Mouse (Mus musculus) ES-Bruce4 (cell line): ENCODE data around the gene Ttf2.

Experiments used
- CTCF ChIP-seq: IDR thresholded peaks from one replicate; pipeline ENCODE4 v1.8.1; 2011; ENCODE audit warnings: low read depth, low read length
- POLR2A ChIP-seq: IDR thresholded peaks from one replicate; pipeline ENCODE4 v1.8.1; 2011; ENCODE audit warnings: low read length; ENCODE audit not compliant: insufficient read depth

GRCm38 (mm10) chr3:100940496-100941037 is 28.9 kb downstream of the Ttf2 start:
- TF ChIP-seq CTCF, result no peak
- no peak for TF ChIP-seq POLR2A
